Mouse (Mus musculus) heart, adult 18-20 months (tissue): Measurements from ENCODE around the gene Zfp120. TPM values are rescaled to one million over a fixed set of nuclear protein-coding genes. Genes with fewer than 3 reads are reported as not detected.
"Not testable (repeated sequence)": the region's sequence is repeated elsewhere in the genome, so short reads cannot be mapped to it uniquely, and the experiment has no call there.

Experiments used
- DNase-seq, 2 experiments: peaks; one replicate each; pipeline ENCODE4 v3.0.0; 2021 to 2022; ENCODE audit warnings: mixed read lengths in 1 of 2
- long read RNA-seq, 2 experiments: library from polyadenylated mRNA; stranded (forward); transcript quantifications; one replicate each; pipeline ENCODE4 v2.0.0; 2021
- total RNA-seq, 2 experiments: library from RNA; stranded (reverse); gene quantifications; 2 replicates each; pipeline ENCODE4 v1.2.3; 2021

The Zfp120 gene
- 1 to 10 TPM; 6.5 to 6.6 TPM for total RNA-seq
- long read RNA-seq, experiment 1, full-length matches to known transcripts = 10 of 10 reads
- long read RNA-seq, experiment 1, partial matches to known transcripts = 0 of 10 reads
- long read RNA-seq, experiment 1, other reads (novel, unspliced or antisense) = 0 of 10 reads
- long read RNA-seq, experiment 2, full-length matches to known transcripts = 1 of 1 reads
- long read RNA-seq, experiment 2, partial matches to known transcripts = 0 of 1 reads
- long read RNA-seq, experiment 2, other reads (novel, unspliced or antisense) = 0 of 1 reads

GRCm38 (mm10) chr2:150136435-150136897 lies at the start of gene Zfp120:
Gene Zfp120 (minus strand): TSS chr2:150136708.
- peak; percentile 91 to 93 for DNase-seq

- not testable (repeated sequence) for DNase-seq
Measured at GRCm38 (mm10) chr2:150181570-150181999, 45.1 kb upstream of the Zfp120 start, which contains the start of gene Gm14139. Gene Gm14139 (plus strand): TSS chr2:150181755.

GRCm38 (mm10) chr2:150181046-150181445 lies 44.5 kb upstream of the Zfp120 start:
- not testable (repeated sequence) for DNase-seq

GRCm38 (mm10) chr2:150179579-150179978 lies 43.1 kb upstream of the Zfp120 start, which contains the start of gene Gm10770:
Gene Gm10770 (minus strand): TSS chr2:150179679.
- not testable (repeated sequence) for DNase-seq

- DNase-seq = no peak
Measured at GRCm38 (mm10) chr2:150173833-150174232, 37.3 kb upstream of the Zfp120 start.

GRCm38 (mm10) chr2:150166703-150167102 lies 30.2 kb upstream of the Zfp120 start:
- DNase-seq = no peak

- no peak for DNase-seq
Measured at GRCm38 (mm10) chr2:150132773-150133172, 3.7 kb downstream of the Zfp120 start.

GRCm38 (mm10) chr2:150132002-150132401 lies 4.5 kb downstream of the Zfp120 start:
- not testable (repeated sequence) for DNase-seq

GRCm38 (mm10) chr2:150111247-150111912 lies 25.1 kb downstream of the Zfp120 start:
- no peak for DNase-seq

GRCm38 (mm10) chr2:150099618-150100017 lies 36.9 kb downstream of the Zfp120 start:
- DNase-seq = peak in 1 of 2 experiments; percentile 23

Other genes with a start within 250 kb of the Zfp120 start
- not detected for gene Gm10770, start 43.0 kb upstream of the Zfp120 start, total RNA-seq
- gene Gm14139, start 45.0 kb upstream of the Zfp120 start, total RNA-seq = under 1 TPM in 1 of 2 experiments, not detected in 1; 0.17 TPM
- 1 to 10 TPM; 1.9 to 2.1 TPM for gene Zfp937, start 81.4 kb upstream of the Zfp120 start, total RNA-seq
- gene Gm21994, start 118.9 kb upstream of the Zfp120 start, total RNA-seq = 1 to 10 TPM; 1.9 to 2.3 TPM
- under 1 TPM in 1 of 2 experiments, not detected in 1; 0.10 TPM for gene Gm14124, start 120.8 kb upstream of the Zfp120 start, total RNA-seq
- 1 to 10 TPM; 2.0 to 2.6 TPM for gene Gm10130, start 187.0 kb upstream of the Zfp120 start, total RNA-seq
- 1 to 10 TPM; 1.8 to 3.7 TPM for gene 3300002I08Rik, start 226.1 kb upstream of the Zfp120 start, total RNA-seq